Mouse (Mus musculus): Measurements from ENCODE around the gene Frem3. TPM values are rescaled to one million over a fixed set of nuclear protein-coding genes. Genes with fewer than 3 reads are reported as not detected.

Frem3 gene
- total RNA-seq, 2 experiments from 2014 or later = not detected

GRCm38 (mm10) chr8:80710670-80711400, 100.0 kb downstream of the Frem3 start:
- DNase-seq (ENCODE audit: low spot score) = no peak

GRCm38 (mm10) chr8:80714461-80714860, 103.6 kb downstream of the Frem3 start:
- no peak for DNase-seq (ENCODE audit: low spot score)

GRCm38 (mm10) chr8:80732326-80732725, 121.4 kb downstream of the Frem3 start:
- DNase-seq (ENCODE audit: low spot score) = no peak

DNA sequence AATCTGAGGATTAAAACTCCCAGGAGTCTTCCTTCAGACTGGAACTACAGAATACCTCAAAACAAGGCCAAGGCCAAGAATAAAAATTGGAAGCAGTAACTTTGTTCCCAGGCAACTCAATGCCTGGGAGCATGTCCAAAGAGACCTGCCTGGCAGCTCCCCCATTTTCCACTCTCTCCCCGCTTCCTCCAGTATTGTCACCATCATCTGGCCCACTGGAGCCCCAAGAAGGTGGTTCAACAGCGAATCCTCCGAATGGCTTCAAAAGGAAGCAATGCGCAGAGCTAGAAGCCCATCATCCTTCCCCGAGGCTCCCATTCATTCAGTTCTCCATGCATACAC, 127.1 kb downstream of the Frem3 start:
- DNase-seq (ENCODE audit: low spot score) = peak; percentile 33

- peak; percentile 16 for DNase-seq (ENCODE audit: low spot score)
Measured at GRCm38 (mm10) chr8:80738388-80739154, 127.7 kb downstream of the Frem3 start.

DNA sequence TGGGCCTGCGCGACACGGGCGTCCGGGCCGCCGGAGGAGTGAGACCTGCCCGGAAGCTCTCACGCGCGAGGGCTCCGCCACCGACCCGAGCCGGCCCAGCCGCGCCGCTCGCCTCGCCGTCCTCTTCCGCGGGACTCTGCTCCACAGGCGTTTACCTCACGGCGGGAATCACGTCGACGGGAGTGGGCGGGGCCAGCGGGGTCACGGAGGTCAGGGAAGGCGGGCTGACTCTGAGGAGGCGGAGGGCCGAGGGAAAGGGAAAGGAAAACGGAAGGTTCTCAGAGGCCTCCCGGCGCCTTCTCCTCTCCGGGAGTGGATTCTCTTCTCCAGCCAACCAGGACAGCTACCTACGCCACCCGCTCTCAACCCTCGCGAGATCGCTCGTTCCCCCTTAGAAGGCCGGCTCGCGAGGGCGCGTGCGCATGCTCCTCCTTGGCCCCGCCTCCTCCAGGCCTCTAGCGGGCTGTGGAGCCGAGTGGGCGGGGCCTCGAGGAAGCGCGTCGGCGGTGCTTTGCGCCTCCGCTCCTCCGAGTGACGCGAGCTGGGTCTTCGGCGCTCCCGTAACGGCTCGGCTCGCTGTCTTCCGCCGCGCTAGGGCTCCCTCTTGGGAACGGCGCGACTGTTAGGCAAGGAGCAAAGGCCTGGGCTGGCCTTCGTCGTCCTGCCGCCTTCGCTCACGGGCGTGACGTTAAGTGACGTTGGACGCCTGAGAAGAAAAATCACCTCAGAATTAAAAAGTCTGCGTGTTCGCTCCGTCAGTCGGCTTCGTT, 128.5 kb downstream of the Frem3 start, which contains the start of gene Smarca5:
Gene Smarca5 (minus strand): TSS at position 343 of the 770 bp plus-strand sequence.
- DNase-seq (ENCODE audit: low spot score) = peak; percentile 95

DNA sequence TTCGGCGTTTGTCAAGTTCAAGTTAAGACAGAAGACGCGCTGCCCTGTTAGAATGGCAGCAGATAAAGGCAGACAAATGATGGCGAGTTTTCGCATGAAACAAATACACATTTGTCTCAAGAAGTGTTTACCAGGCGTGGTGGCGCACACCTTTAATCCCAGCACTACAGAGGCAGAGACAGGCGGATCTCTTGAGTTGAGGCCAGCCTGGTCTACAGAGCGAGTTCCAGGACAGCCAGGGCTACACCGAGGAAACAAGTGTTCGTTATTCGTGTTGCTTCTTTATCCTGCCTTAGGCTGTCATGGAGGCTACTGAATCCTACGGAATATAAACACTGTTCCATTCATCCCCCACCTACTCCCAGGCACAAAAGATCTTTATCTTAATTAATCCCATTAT, 129.1 kb downstream of the Frem3 start:
- no peak for DNase-seq (ENCODE audit: low spot score)

Other genes with a start within 250 kb of the Frem3 start
- gene Gypa, start 117.3 kb upstream of the Frem3 start, total RNA-seq (2021) = not detected
- gene Smarca5, start 128.4 kb downstream of the Frem3 start, total RNA-seq (2021) = 10 to 100 TPM; 28.2 to 32.6 TPM